Mouse (Mus musculus): ENCODE data around the gene Olfr692. TPM values are rescaled to one million over a fixed set of nuclear protein-coding genes. Genes with fewer than 3 reads are reported as not detected.

Gene Olfr692
- polyA plus RNA-seq, 1 experiment from 2014 or later: not detected

- Histone ChIP-seq H3K9me3 (ENCODE audit: control insufficient read depth, low read length) (no peaks in the 10 kb centered on the region), H3K9ac (ENCODE audit: low read length) (no peak overlapping the region), H3K4me2 (no peak overlapping the region), H3K27me3 (ENCODE audit: control insufficient read depth, insufficient read depth, low read length) (no peaks in the 10 kb centered on the region), H3K36me3 (ENCODE audit: control insufficient read depth, insufficient read depth, low read length) (no peaks in the 10 kb centered on the region), H3K4me1 (ENCODE audit: control insufficient read depth, insufficient read depth, low read length) (no peaks in the 10 kb centered on the region), H3K4me3 (ENCODE audit: low read depth, low read length) (no peak overlapping the region), H3K27ac (ENCODE audit: low read depth, low read length) (no peak overlapping the region)
- WGBS: 92% methylated on average over 7 of the region's 7 CpGs
- ATAC-seq (ENCODE audit: low FRiP score) (no peak), DNase-seq (ENCODE audit: low spot score, missing footprints) (no peak)
Measured at GRCm38 (mm10) chr7:105416529-105416928, 48.5 kb downstream of the Olfr692 start.

DNA sequence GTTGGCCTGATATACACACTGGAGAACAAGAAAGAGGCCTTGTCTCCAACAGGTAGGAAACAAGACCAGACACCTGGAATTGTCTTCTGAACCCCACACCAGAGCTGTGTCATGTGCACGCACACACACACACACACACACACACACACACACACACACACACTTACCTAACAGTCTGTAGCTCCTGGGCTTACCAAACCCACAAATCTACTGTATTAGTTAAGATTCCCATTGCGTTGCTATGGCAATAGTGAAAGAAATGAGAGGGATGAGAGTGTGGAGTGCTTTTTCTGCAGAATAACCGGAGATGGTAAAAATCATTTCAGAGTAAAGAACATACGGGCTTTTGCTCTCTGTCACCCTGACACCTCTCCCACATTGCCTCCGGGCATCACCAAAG lies 50.1 kb downstream of the Olfr692 start:
- Histone ChIP-seq H3K9ac (ENCODE audit: low read length) (no peak overlapping the region), H3K4me3 (ENCODE audit: low read depth, low read length) (no peak overlapping the region), H3K36me3 (ENCODE audit: control insufficient read depth, insufficient read depth, low read length) (no peaks in the 10 kb centered on the region), H3K27ac (ENCODE audit: low read depth, low read length) (no peak overlapping the region), H3K4me1 (ENCODE audit: control insufficient read depth, insufficient read depth, low read length) (no peaks in the 10 kb centered on the region), H3K4me2 (no peak overlapping the region), H3K27me3 (ENCODE audit: control insufficient read depth, insufficient read depth, low read length) (no peaks in the 10 kb centered on the region), H3K9me3 (ENCODE audit: control insufficient read depth, low read length) (no peaks in the 10 kb centered on the region)
- ATAC-seq (ENCODE audit: low FRiP score): no peak
- DNase-seq (ENCODE audit: low spot score, missing footprints): no peak
- WGBS: 82% methylated on average over 5 of the region's 5 CpGs

Other genes starting within 250 kb of the Olfr692 start
- not detected in 2 replicates for gene Olfr683, start 221.2 kb upstream of the Olfr692 start, polyA plus RNA-seq (2014; fragmentation: Nextera tagmentation; extraction: Ambion mirVana)
- not detected in 2 replicates for gene Olfr684, start 204.6 kb upstream of the Olfr692 start, polyA plus RNA-seq (2014; fragmentation: Nextera tagmentation; extraction: Ambion mirVana)
- gene Olfr685, start 182.2 kb upstream of the Olfr692 start, polyA plus RNA-seq (2014; fragmentation: Nextera tagmentation; extraction: Ambion mirVana): not detected in 2 replicates
- gene Olfr686, start 160.7 kb upstream of the Olfr692 start, polyA plus RNA-seq (2014; fragmentation: Nextera tagmentation; extraction: Ambion mirVana): not detected in 2 replicates
- gene Olfr688, start 80.1 kb upstream of the Olfr692 start, polyA plus RNA-seq (2014; fragmentation: Nextera tagmentation; extraction: Ambion mirVana): not detected in 2 replicates
- not detected in 2 replicates for gene Olfr689, start 57.1 kb upstream of the Olfr692 start, polyA plus RNA-seq (2014; fragmentation: Nextera tagmentation; extraction: Ambion mirVana)
- gene Olfr690, start 34.1 kb upstream of the Olfr692 start, polyA plus RNA-seq (2014; fragmentation: Nextera tagmentation; extraction: Ambion mirVana): not detected in 2 replicates
- 0.07 TPM in 2 replicates for gene Olfr691, start 26.0 kb upstream of the Olfr692 start, polyA plus RNA-seq (2014; fragmentation: Nextera tagmentation; extraction: Ambion mirVana)
- gene Gm5901, start 6.8 kb downstream of the Olfr692 start, polyA plus RNA-seq (2014; fragmentation: Nextera tagmentation; extraction: Ambion mirVana): not detected in 2 replicates
- gene Fam160a2, start 31.8 kb downstream of the Olfr692 start, polyA plus RNA-seq (2014; fragmentation: Nextera tagmentation; extraction: Ambion mirVana): 25.4 and 30.4 TPM in 2 replicates
- not detected in 2 replicates for gene Cnga4, start 36.3 kb downstream of the Olfr692 start, polyA plus RNA-seq (2014; fragmentation: Nextera tagmentation; extraction: Ambion mirVana)
- 0.14 and 0.28 TPM in 2 replicates for gene Cckbr, start 57.5 kb downstream of the Olfr692 start, polyA plus RNA-seq (2014; fragmentation: Nextera tagmentation; extraction: Ambion mirVana)
- 24.2 and 24.9 TPM in 2 replicates for gene Cavin3, start 114.1 kb downstream of the Olfr692 start, polyA plus RNA-seq (2014; fragmentation: Nextera tagmentation; extraction: Ambion mirVana)
- 42.0 and 47.3 TPM in 2 replicates for gene Smpd1, start 186.1 kb downstream of the Olfr692 start, polyA plus RNA-seq (2014; fragmentation: Nextera tagmentation; extraction: Ambion mirVana)
- gene Apbb1, start 213.4 kb downstream of the Olfr692 start, polyA plus RNA-seq (2014; fragmentation: Nextera tagmentation; extraction: Ambion mirVana): 100 and 103 TPM in 2 replicates
- 0.11 and 0.29 TPM in 2 replicates for gene Hpx, start 231.9 kb downstream of the Olfr692 start, polyA plus RNA-seq (2014; fragmentation: Nextera tagmentation; extraction: Ambion mirVana)

All from midbrain, embryonic 11.5 days (tissue).